Mouse (Mus musculus) kidney, postnatal 36 days (tissue): ENCODE measurements at regions not wholly inside any gene's neighbourhood (a gene's known extent, or its start where the extent isn't known, plus 50 kb on each side); places are given as distances from the start of the nearest gene placed in this dataset.

Experiments
- DNase-seq, 2 experiments: peaks; one replicate each; pipeline ENCODE4 v3.0.0; 2021 to 2022; ENCODE audit warnings: mixed read lengths in 2 of 2

GRCm38 (mm10) chr7:63811816-63812215, 104.8 kb upstream of the E030018B13Rik start:
- no peak for DNase-seq

- DNase-seq: no peak
Measured at GRCm38 (mm10) chr7:63815531-63815930, 101.1 kb upstream of the E030018B13Rik start.

- DNase-seq: peak; percentile 47 to 54
Measured at GRCm38 (mm10) chr7:63816056-63816941, 100.4 kb upstream of the E030018B13Rik start.

- no peak for DNase-seq
Measured at GRCm38 (mm10) chr7:63817476-63817875, 99.2 kb upstream of the E030018B13Rik start.

- DNase-seq: no peak
Measured at GRCm38 (mm10) chr7:63818105-63818504, 98.6 kb upstream of the E030018B13Rik start.

GRCm38 (mm10) chr7:63820286-63820685, 96.4 kb upstream of the E030018B13Rik start:
- no peak for DNase-seq

- DNase-seq: peak in 1 of 2 experiments; percentile 6
Measured at GRCm38 (mm10) chr7:63822001-63822400, 94.7 kb upstream of the E030018B13Rik start.

GRCm38 (mm10) chr7:63824009-63824408, 92.6 kb upstream of the E030018B13Rik start:
- peak; percentile 62 to 65 for DNase-seq

GRCm38 (mm10) chr7:63829362-63829920, 87.2 kb upstream of the E030018B13Rik start:
- no peak for DNase-seq

GRCm38 (mm10) chr7:63833676-63834075, 83.0 kb upstream of the E030018B13Rik start:
- DNase-seq: no peak

- no peak for DNase-seq
Measured at GRCm38 (mm10) chr7:63835958-63836357, 80.7 kb upstream of the E030018B13Rik start.
